Mouse (Mus musculus) left cerebral cortex, adult 8-10 months (tissue): ENCODE measurements at regions not wholly inside any gene's neighbourhood (a gene's known extent, or its start where the extent isn't known, plus 50 kb on each side); places are given as distances from the start of the nearest gene placed in this dataset.

Experiments
- DNase-seq, 2 experiments: peaks; one replicate each; pipeline ENCODE4 v3.0.0; 2022; ENCODE audit warnings: low spot score in 2 of 2

DNA sequence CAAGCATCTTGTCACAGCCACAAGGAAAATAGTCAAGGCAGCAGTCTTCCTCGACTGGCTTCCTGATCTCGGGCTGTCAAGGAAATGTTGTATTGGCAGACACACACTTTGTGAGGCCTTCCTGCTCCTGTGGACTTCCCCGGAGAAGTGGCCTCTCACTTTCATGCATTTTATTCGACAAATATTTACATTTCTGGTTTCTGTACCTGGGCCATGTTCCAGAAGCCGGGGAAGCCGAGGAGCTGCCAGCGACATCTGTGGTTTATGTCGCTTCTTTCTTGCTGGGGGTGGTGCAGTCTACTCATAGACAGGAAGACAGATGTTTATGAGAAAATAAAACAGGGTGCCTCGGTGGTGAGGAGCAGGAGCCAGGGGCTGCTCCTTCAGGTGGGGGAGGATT is 372.5 kb upstream of the Kcnab2 start:
- DNase-seq = no peak

GRCm38 (mm10) chr4:152836080-152836479 is 358.4 kb upstream of the Kcnab2 start:
- no peak for DNase-seq

DNA sequence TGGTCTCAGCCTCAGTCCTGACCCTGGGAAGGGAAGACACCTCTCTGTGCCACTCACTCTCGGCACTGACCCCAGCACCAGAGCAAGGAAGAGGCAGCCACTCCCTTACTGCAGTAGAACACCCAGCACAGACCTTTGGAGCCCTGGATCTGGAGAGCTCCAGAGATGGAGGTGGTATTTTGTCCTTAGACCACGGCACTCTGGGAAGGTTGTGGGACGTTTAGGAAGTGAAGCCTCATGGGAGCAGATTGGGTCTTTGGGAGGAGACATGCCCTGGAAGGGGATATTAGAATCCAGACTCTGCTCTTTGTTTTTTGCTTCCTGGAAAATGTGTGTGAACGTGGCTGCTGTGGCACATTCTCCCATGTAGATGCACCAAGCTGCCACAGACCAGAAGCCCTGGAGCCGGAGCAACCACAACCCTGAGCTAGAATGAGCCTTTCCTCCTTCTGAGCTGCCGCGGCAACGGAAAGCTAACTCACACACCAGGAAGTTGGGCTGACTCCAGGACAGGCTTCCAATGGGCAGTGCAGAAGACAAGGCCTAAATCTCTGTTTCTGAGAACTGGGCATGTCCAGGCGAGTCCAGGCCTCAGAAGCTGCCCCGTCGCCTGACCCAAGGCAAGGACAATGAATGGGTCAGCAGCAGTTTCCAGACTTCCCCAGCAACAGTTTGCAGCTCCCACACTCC is 356.9 kb upstream of the Kcnab2 start:
- no peak for DNase-seq

DNA sequence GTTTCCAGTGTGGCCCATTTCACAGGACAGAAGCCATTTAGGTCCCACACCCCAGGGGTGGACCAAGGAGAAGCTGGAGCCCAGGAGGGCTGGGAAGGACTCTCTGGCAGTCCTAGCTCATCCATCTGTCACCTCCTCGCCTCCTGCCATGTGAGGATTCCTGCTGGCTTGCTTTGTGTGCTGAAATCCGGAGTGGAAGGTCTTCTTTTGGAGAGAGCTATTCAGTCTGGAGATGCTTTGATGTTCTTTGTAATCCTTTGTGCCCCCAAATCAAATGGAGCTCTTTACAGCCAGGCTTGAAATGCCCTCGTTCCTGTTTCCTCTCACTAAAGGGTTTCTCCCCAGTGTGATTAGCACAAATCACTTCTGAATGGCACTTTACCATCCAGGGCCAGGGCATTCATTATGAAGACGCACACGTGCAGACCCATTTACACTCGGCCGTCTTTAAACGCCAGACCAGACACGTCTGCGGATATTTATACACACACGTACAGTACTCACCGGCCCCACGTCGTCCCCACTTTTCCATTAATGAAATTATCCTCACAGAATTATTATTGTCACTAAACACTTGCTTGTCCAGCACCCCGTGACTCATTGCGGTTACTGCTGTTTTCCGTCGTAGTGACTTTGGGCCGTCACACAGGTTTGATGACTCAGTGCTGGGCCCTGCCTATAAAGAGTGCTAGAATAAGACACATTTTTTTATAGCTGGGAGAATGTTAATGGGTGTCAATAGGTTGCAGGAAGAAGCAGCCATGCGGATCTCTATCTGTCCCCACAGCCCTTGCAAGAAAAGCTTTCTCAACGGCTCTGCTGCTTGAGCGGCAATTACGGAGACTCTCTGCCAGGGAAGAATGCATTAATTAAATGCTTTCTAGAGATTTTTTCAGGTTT is 356.0 kb upstream of the Kcnab2 start:
- DNase-seq = no peak

- DNase-seq = no peak
These were observed 355.2 kb upstream of the Kcnab2 start for GRCm38 (mm10) chr4:152832757-152833363.

- no peak for DNase-seq
These were observed 347.5 kb upstream of the Kcnab2 start for GRCm38 (mm10) chr4:152825185-152825584.

GRCm38 (mm10) chr4:152816139-152816757 is 338.6 kb upstream of the Kcnab2 start:
- peak; percentile 36 to 64 for DNase-seq

DNA sequence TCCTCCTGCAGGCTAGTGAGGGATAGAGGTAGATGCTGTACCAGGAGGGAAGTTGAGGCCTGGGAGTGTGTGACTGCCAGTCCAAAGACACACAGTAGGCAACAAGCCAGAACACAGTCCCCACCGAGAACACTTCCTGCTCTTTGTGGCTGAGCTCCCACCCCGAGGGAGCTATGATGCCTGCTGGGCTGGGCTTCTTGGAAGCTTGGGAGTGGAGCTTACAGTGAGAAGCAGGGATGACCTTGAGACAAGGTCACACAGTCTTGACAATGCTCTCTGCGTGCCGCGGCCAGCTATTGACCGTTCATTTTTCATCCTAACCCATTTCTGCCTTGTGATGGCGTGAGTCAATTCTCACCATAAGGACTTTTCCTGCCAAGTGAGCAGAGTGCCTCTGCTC is 328.9 kb upstream of the Kcnab2 start:
- no peak for DNase-seq

DNA sequence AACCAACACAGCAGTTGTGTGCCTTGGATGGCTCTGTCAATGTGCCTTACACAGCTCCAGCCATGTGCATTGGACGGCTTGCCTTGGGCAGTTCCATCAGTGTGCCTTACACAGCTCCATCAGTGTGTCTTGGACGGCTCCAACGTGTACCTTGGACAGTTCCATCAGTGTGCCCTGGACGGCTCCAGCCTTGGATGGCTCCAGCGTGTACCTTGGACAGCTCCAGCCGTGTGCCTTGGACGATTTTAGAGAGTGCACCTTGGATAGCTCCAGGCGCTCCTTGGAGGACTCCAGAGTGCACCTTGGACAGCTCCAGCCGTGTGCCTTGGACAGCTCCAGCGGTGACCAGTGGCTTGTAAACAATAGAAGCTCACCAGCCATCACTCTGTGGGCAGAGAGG is 321.7 kb upstream of the Kcnab2 start:
- DNase-seq = no peak

DNA sequence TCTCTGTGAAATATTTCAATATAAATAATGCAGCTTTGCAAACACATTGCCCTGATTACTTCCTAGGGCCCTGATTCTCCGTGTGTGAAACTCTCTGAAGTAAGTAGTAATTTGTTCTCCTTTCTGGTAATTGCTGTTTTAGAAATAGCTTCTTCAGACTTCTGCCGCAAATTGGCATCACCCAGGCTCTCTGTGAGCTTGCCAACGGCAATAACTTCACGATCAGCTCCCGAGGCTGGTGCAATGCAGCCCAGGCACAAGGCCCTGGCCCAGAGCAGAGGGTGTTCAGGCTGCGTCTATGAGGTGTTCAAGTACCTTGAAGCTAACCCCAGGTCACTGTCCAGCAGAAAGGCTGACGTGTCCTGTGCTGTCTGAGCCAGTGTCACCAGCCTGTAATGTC is 310.8 kb upstream of the Kcnab2 start:
- DNase-seq = peak in 1 of 2 experiments; percentile 6

DNA sequence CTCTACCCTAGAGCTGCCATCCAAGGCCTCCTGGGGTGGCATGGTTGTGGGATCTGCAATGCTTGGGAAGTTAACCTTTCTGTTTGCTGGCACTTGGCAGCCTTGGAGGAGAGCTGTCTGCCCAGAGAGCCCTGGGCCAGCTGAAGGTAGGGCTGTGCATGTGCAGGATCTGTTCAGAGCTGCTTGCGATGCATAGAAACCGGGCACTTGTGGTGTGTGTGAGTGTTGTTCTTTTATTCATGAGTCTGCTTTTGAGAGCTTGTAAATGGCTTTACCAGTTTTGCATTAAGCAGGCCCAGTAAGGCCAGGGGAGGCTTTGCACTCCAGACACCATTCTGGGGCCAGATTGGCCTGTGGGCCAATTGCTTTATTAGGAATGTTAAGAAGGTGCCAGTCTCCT is 307.3 kb upstream of the Kcnab2 start:
- DNase-seq = no peak

DNA sequence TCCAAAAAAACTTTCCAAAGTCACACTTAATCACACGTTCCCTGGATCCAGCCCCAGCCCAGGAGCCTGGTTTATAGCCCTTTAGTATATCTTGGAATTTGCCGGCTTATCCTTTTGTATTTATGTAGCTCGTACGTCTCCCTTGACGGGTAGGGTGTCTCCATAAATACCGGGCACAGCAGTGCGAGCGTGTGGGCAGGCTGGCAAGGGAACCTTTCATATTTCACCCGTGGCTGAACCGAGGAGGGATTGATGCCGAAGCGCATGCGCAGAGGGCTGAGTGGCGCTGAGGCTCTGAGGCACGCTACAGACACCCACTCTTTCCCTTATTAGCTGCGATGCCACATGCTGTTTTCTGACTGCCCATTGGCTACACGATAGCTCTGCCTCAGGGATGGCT is 301.9 kb upstream of the Kcnab2 start:
- DNase-seq = peak; percentile 13 to 56

DNA sequence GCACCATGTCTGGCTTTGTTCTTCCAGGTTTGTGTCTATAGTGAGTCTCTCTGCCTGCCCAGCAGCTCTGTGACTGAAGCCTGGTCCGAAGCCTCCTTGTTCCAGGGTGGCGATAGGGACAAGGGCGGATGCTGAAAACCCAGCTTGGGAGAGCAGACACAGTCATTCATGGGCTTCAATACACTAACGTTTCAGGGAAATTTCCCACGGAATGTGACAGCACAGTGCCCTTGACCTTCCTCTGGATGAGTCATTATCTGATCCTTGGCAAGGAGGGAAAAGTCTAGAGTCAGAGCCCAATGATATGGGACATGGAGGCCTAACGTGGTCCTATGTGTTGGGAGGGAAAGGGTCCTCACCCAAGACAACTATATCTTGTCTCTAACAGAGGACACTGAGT is 298.1 kb upstream of the Kcnab2 start:
- DNase-seq = no peak

DNA sequence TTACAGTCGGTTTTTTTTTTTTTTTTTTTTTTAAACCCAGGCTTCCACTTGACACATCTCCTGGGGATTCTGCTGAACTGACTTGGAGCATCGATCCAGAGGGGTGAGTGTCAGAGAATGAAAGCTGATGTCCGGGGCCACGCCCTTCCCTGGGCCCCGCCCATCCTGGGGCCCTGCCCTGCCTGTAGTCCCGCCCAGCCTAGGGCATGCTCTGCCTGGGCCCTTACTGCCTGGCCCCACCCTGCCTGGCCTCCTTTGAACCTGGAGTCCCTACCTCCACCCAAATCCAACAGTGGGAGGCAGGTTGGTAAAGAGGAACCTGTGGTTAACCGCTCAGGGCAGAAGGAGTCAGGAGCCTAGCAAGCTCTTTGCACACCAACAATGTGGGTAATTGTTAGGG is 293.7 kb upstream of the Kcnab2 start:
- no peak for DNase-seq

DNA sequence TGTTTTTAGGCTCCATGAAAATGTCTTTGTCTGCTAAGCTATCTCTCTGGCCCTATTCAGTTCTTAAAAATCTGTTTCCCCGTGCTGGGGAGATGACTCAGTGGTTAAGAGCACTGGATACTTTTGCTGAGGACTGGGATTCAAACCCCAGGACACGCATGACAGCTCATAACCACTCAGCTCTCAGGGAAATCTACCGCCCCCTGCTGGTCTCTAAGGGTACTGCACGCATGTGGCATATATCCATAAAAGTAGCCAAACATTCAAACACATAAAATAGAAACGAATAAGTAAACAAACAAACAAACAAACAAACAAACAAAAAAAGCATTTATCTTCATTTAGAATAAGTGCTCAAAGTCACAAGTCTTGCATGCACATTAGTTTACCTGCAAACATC is 289.7 kb upstream of the Kcnab2 start:
- no peak for DNase-seq

GRCm38 (mm10) chr4:152763116-152763515 is 285.4 kb upstream of the Kcnab2 start:
- DNase-seq = no peak

DNA sequence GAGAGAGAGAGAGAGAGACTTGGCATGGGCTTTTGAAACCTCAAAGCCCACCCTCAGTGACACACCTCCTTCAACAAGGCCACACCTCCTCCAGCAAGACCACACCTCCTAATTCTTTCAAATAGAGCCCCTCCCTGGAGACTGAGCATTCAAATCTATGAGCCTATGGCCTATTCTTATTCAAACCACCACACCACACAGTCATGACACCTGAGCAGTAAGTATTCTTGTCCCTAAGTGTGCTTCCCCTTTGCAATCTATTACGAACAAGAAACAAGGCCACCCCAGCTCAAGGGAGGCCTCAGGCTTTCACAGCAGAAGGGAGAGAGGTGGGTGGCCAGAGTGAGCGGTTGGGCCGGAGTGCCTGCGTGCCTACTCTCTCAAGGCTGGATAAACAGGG is 284.9 kb upstream of the Kcnab2 start:
- no peak for DNase-seq

DNA sequence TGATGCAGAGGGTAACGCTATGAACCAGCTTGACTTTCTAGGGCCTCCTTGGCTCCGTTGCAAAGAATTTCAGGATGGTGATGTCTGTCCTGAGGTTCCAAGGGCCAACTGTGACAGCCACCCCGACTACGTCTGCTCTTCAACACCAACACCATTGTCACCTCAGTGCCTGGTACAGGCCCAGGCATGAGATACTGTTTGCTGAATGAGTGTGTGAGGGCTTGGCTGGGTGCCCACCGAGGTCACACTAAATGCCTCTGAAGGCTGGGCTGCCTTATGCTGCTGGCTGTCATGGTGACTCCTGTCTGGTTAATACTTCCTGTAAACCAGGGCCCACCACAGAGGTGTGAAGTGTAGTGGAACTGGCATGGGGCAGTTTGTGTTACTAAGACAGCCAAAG is 279.5 kb upstream of the Kcnab2 start:
- no peak for DNase-seq

- DNase-seq = no peak
These were observed 278.9 kb upstream of the Kcnab2 start for GRCm38 (mm10) chr4:152756535-152756934.

- DNase-seq = no peak
These were observed 278.1 kb upstream of the Kcnab2 start for GRCm38 (mm10) chr4:152755756-152756155.

DNA sequence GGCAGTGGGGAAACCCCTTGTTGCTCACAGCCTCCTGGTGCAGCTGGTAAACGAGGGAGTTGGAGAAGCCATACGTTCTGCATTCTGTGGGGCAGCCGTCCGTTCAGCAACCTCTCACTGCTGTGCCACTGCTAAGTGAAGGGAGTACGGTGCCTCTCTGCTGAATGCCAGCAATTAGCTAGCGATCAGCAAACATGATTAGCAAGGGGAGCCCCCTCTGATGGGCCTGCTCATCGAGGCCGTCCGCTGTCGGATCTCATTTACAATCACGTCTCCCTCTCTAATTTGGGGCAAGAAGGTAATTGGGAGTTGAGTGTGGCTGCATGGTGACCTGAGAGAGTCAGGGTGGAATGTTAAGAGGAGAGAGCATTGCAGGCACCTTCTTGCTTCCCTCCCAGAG is 266.7 kb upstream of the Kcnab2 start:
- peak in 1 of 2 experiments; percentile 1 for DNase-seq

DNA sequence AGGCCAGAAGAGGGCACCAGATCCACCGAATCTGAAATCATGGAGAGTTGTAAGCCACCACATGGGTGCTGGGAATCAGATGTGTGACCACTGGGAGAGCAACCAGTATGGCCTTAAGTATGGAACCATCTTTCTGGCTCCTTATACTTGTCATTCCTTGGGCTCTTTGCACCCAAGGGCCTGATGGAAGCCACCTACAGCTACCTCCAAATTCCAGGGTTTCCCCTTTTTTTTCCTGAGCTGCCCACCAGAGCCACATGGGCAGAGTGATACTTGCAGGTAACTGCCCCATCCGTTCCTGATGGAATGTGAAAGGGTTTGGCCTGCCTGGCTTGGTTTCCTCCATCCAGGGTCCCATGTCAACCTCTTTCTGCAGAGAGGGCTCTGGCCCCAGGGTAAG is 255.3 kb upstream of the Kcnab2 start:
- no peak for DNase-seq
